Mouse (Mus musculus): ENCODE results near the gene Tmem178b.

DNA sequence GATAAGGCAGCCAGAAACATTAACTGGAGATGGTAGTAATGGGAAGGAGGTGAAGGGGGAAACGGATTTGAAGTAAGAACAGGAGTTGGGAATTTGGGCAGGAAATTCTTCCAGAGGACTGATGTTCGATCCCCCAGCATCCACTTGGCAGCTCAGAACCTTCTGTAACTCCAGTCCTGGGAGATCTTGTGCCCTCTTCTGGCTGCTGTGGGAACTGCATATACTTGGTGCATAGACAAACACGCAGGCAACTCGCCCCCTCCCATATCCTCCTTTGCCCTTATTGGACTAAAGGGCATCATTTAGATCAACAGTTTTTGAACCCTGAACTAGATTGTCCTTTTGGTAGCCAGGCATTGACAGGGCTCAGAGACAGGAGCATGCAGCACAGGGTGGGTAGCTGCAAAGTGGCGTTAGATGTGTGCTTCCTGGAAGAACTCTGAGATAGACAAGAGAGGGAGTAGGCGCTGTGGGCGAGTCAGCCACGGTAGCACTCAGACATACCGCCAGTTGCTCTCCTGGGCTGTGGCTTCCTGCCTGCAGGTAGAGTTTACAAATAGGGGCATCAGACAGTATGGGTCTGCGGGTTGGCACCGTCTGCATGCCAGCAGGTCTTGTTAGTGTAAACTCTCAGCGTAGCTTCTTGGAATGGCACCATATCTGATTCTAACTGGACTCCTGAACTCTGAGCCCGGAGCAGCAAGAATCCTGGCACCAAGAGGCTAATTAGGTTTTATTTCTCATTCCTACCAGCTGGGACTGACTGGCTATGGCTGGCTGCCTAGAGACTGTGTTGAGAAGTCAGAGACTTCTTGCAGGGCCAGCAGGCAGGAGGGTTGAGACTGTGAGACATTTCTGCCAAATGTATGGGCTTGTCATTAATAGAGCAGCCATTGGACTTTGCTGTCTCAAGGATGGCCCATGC, 364.0 kb downstream of the Tmem178b start:
- TF ChIP-seq CTCF (IDR thresholded peaks at IDR 0.05; ENCODE audit: extremely low read depth, insufficient read depth, insufficient read length, insufficient replicate concordance), result no peak
- TF ChIP-seq POLR2A (IDR thresholded peaks at IDR 0.05; ENCODE audit: low read depth, low read length), result no peak
